Mouse (Mus musculus) testis, postnatal 10 days (tissue): ENCODE measurements around the gene Slc35f6.
A peak's percentile ranks its signal among the peaks of the same experiment; 100 is the strongest.
"Not testable (repeated sequence)": the region's sequence is repeated elsewhere in the genome, so short reads cannot be mapped to it uniquely, and the experiment has no call there.

Experiments
- DNase-seq: peaks from one replicate; pipeline ENCODE4 v3.0.0; 2021; ENCODE audit warnings: low spot score

Slc35f6 gene

DNA sequence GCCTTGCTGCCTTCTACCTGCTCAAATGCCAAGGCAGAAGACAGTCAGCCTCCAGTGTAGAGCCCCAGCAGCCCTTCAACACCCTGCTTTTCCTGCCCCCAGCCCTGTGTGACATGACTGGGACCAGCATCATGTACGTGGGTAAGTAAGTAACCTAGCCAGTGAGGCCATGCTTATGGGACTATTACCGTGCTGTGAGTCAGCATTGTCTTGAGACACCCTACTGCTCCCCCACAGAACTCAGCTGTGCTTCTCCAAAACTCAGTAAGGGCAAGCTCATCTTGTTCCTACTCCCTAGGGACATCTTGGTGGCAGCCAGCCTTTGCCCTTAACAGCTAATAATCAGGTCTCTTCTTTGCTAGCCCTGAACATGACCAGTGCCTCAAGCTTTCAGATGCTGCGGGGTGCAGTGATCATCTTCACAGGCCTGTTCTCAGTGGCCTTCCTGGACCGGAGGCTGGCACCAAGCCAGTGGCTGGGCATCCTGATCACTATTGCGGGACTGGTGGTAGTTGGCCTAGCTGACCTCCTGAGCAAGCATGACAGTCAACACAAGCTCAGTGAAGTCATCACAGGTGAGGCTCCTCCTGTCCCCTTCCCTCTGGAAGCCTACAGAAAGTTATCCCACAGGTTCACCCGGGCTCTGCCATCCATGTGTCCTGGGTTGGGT, 7.9 kb downstream of the Slc35f6 start:
- DNase-seq: no peak

DNA sequence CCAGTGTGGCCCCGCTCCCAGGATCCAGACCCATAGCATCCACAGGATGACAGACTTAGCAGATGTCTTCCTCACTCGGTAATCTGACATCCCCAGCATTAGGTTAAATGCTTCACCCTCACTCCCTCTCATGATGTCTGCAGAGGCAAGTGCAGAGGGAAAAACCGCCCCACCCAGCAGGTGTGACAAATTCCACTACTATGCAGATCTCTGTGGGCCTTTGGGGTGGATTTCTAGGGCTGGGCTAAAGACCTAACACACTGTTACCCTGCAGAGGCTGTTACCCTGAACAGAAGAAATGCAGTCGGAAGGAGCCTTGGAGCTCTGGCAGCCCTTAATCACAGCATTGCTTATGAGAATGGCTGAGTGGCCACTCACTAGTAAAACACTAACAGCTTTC, 11.3 kb downstream of the Slc35f6 start:
- no peak for DNase-seq

DNA sequence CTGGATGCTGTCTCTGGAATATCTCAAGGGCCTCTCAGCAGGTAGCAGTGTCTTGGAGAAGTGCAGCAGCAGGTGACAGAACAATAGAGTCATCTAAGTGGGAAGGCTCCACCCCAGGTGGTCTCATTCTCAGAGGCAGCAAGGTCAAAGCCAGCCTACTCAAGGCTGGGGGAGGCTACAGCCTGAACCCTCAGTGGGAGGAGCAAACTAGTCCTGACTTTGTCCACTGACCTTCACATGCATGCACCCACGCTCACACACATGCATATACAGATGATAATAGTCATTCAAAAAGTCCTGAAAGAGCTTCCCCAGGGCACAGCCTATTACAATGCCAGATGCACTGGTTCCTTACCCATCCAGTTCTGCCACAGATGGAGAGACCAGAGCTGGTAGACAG, 12.5 kb downstream of the Slc35f6 start:
- DNase-seq: no peak

DNA sequence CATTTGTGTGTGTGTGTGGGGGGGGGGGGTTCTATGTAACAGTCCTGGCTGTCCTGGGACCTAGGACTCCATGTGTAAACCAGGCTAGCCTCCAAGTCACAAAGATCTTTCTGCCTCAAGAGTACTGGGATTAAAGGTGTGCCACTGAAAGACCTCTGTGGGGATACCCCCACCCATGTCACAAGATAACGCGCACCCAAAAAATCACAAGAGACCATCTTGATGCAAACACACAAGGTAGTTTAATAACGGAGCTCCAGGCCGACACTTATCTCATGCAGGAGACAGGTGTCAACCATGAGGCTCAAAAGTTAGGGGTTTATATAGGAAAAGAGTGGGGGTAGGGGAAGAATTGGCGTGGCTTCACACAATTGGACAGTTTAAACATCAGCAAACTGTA, 13.1 kb downstream of the Slc35f6 start:
- no peak for DNase-seq

DNA sequence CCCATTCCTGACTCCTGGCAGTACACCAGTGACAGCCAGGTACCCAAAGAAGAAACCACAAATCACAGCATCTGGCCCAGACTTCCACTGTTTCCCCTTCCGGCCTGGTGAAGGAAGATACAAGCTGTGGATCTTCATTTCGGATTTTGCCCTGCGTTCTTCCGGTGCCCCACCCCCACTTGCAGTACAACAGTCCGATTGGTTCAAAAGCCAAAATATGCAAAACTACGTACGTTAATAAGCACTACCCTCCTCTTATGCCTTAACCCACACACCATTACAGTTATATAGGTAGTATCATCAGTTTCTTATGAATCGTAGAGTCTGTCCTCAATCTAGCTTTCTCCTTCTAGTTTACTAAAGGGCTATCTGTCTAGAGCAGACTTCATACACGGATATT, 17.6 kb downstream of the Slc35f6 start:
- no peak for DNase-seq

DNA sequence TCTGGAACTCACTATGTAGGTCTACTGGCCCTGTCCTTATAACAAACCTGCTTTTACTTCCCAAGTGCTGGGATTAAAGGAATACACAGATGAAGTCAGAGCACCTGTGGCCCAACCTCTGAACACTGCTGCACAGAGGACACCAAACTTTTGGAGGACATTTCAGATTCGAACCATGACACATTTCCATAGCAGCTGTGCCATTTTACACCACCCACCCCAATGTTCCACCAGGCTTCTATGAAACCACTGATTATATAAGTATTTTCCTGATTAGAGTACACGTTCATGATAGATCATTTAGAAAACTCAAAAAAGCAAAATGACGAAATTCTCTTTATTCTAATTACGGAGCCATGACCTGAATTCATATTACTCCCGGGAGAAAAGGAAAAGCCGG, 18.2 kb downstream of the Slc35f6 start:
- DNase-seq: no peak

DNA sequence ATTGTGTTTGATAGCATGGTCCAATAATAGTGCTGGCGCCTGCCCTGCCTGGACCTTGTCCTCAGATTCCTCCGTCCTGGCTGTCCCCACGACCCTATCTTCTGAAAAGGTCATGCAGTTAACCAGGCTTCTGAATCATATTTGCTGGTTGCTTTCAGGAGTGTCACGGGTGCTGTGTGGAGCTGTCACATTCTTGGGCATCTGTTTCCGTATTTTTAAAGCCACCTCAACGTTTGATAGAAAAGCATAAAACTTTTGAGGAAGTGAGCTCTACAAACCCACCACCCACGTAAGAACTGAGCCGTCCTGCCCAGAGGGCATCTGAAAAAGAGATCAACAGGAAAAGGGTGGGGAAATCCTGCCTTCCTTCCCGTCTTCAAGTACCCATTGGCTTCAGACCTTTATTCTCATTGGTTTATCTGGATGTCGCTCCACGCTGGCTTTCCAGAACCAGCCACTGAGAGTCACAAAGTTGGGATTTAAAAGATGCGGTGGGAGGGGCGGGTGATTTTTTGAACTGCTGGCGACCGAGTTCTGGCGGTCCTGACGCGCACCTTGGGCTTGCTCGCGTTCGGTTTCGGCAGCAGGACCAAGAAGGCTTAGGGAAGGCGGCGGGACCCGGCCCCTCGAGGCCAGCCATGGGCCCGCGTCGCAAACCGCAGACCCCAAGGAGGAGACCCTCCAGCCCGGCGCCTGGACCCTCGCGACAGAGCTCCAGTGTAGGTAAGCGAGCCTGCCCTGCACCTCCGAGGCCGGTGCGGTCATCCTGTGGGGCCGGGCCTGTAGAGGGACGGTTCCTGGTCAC, 18.9 kb downstream of the Slc35f6 start, which contains the start of gene Cenpa:
Gene Cenpa, plus strand, starts transcription at position 387 of the 805 bp plus-strand sequence.
- peak; percentile 84 for DNase-seq

DNA sequence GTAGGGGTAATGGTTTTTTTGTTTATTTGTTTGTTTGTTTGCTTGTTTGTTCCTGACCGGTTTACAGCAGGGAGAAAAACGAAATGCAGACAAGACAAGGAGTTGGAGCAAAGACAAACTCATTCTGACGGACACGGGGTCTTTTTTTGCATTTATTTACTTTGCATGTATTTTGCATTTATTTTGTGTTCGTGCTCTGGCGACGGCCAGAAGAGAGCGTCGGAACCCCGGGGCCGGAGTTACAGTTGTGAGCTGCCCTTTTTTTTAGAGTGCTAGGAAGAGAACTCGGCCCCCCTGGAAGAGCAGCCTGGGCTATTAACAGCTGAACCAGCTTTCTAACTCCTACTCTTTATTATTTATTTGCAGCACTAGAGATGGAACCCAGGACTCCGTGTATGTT, 19.5 kb downstream of the Slc35f6 start:
- DNase-seq: no peak

DNA sequence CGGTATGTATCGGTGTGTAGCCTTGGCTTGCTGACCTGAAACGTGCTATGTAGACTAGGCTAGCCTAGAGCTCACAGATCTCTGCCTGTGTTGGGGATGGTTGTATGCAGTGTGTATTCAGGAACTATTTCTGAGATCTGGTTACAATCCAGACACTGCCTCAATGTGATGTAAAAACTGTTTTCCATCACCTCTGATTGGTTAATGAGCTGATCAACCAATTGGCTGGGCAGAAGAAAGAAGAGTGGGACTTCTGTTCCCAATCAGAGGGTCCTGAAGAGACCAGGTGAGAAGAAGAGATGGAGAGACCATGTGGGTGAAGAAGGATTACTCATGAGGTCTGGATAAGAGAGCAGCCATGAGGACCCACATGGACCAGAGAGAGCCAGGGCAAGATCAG, 20.0 kb downstream of the Slc35f6 start:
- DNase-seq: no peak

DNA sequence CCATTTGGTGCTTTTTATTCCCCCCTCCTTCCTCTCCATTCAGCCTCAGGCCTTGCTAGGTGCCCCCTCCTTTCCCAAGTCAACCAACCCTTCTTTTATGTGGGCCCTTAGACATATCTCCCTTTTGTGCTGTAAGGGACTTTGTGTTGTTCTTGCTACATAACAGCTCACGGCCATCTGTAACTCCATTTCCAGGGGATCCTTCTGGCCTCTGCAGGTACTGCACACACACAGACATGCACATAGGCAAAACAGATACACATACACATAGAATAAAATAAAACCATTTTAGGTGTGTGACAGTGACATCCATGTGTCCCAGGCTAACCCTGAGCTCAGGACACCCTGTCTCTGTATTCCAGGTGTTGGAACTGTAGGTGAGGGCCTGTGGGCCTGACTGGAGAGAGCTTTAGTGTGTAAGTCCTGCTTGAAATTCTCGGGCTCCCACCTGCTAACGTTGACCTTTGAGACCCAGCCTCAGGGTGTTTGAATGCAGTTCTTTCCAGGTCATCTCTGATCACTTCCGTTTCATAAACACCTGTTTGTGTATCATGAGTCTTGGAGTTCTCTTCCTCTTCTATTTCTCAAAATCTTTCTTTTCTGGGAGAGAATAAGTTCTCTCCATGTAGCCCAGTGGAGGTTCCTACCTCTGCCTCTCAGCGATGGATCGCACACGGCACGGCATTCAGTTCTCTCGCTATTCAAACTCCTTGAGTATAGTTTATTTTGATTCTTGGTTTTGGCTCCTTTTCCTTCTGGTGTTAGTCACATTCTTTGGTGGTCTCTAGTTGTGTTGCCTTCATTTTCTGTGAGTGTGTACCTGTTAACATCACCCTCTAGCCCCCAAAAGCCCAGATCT, 21.1 kb downstream of the Slc35f6 start:
- no peak for DNase-seq

DNA sequence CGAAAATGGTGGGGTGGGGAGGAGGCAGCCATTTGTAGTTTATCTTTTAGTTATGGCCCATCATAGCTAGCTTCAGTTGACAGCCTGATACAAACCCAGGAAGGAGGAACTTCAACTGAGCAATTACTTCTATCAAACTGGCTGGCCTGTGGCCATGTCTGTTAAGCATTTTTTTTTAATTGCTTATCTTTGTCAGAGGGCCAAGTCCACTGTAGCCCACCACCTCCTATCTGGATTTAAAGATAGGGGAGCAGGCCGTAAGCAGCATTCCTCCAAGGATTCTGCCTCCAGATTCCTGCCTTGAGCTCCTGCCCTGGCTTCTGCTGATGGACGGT, 21.7 kb downstream of the Slc35f6 start:
- DNase-seq: no peak

DNA sequence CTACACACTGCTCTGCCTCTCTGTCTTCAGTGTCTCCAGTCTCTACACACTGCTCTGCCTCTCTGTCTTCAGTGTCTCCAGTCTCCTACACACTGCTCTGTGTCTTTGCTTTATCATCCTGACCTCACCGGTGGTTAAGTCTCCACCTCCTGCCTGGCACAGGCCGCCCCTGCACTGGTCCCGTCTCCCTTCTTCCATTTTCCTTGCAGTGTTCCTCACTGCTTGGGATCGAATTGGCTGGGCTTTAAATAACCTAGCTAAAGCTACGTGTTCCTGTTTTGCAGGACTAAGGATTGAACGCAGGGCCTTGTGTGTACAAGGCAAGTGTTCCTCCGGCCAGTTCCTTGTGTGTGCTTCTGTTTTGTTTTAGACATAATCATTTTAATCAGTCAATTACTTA, 22.4 kb downstream of the Slc35f6 start:
- no peak for DNase-seq

DNA sequence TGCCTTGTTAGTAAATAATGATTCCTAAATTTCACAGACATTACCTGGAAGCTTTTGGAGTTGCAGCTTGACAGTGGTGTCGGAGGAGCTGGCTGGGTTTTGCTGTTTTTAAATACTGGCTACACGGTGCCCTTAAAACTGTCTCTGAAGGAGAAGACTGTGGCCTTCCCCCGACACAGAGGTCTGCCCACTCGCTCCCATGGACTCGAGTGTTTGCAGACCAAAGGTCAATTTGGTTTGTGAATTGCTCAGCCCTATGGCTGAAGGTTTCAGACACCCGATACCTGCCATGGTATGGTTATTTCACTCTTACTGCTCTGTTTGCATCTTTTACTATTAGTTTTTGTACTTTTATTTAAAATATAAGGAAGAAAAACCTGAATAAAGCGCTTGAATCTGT, 26.3 kb downstream of the Slc35f6 start:
- no peak for DNase-seq

DNA sequence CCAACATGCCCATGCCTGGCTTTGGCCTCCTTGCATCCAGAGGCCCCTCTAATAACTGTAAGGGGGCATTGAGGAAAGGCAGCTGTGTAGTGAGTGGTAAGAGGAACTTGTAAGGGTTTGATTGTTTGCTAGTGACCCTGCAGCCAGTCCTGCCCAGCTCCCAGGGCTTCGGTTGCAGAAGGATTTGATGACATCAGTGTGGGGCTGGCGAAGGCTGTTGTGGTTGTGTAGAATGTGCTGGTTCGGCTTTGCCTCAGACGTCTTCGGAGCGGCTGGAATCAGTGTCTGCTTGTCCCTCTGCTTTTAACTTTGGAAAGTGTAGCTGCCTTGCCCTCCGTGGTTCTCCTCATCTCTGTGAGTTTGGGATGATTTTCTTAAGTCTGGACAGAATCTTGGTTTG, 29.1 kb downstream of the Slc35f6 start:
- no peak for DNase-seq

DNA sequence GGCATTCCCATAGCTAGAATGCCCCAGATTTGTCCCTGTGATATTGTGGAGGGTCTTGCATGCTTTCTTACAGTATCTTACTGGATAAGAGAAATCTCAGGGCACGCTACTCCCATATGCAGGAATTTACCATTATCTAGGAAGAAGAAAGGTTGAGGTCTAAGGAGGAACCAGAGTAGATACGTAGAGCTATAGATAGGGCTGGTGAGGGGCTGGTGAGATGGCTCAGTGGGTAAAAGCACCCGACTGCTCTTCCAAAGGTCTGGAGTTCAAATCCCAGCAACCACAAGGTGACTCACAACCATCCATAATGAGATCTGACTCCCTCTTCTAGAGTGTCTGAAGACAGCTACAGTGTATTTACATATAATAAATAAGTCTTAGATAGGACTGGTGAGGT, 30.3 kb downstream of the Slc35f6 start:
- DNase-seq: not testable (repeated sequence)

DNA sequence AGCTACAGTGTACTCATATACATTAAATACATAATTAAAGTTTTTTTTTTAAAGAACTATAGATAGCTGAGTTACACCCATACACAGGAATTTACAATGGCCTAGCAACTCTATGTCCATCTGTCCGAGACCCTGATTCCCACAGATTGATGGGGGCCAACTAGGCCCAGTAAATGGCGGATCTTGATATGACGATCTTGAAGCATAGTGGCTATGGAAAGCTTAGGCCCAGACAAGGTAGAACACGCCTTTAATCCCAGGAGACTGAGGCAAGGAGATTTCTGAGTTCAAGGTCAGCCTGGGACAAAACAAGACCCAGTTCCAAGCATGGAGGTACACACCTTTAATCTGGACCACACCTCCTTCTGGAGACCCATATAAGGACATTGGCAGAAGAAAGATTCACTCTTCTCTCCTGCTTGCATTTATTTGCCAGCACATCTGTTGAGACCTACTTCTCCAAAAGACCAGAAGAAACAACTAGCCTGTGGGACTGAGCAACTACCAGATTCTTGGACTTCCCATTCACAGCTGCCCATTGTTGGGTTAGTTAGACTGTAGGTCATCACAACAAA, 31.1 kb downstream of the Slc35f6 start:
- DNase-seq: no peak

DNA sequence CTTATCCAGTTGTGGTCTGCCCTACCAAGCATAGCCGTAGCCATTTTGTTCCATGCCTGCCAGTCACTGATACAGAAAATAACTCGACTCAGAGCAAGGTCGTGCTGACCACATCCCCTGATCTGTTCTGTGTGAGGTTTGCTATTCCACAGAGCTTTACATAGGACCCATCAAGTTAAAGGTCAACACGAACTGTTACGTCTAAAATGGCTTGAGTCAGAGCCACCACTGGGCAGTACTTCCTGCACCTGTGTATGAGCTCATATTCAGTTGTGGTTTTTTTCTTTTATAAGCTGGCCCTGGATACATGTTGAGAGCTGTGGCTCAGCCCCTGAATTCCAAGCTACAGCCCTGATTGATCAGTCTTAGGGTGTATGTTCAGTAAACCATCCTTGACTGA, 31.9 kb downstream of the Slc35f6 start:
- no peak for DNase-seq

DNA sequence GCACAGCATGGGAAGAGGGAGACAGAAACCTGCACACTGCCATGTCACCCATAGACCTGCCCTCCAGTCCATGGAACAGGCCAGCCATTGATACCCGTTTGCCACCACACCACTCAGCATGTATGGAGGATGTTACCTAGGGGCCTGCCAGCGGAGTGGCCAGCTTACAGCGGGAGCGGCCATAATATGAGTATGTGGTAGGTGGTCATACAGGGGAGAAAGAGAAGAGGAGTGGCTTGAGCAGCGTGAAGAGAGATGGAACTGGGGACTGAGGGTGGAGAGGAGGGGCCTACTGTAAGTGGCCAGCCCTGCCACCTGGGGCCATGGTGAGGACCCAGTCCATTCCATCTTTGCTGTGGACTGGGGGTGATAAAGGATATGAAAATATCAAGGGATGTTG, 34.2 kb downstream of the Slc35f6 start:
- DNase-seq: no peak

DNA sequence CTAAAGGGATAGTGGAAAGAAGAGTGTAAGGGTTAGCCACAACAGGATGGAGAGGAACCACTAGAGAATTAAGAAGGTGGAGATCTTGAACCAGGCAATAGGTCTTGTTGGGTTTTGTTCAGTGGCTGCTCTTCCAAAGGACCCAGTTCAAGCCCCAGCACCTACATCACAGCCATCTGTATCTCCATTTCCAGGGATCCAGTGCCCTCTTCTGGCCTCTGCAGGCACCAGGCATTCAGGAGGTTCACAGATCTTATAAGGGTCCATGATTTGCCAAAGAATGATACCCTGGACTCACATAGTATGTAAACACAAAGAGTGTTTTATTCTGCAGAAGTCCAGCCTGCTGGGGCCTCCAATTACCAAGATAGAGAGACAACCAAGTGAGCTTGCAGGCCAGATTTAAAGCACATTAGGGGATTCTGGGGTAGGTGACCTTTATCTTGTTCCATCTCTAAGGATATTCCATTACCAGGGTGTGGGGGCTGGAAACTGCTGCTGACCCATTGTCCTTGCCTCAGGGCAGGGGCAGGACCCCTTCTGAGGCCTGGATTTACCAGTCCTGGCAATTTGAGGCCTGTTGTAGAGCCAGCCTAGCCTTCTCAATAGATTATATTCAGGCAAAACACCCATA, 35.4 kb downstream of the Slc35f6 start:
- DNase-seq: no peak

DNA sequence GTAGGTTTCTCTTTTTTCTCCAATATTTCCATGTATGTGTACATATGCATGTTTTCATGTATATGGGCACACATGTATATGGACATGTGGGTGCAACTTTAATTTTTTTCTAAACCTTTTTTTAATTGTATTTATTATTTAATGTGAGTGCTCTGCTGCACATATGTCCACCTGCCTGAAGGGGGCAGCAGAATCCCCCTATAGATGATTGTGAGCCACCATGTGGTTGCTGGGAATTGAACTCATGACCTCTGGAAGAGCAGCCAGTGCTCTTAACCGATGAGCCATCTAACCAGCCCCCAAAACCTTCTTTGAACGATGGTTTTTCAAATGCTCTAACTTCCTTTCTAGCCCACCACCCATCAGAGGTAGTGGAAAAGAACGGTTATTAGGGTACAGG, 36.3 kb downstream of the Slc35f6 start:
- DNase-seq: no peak

DNA sequence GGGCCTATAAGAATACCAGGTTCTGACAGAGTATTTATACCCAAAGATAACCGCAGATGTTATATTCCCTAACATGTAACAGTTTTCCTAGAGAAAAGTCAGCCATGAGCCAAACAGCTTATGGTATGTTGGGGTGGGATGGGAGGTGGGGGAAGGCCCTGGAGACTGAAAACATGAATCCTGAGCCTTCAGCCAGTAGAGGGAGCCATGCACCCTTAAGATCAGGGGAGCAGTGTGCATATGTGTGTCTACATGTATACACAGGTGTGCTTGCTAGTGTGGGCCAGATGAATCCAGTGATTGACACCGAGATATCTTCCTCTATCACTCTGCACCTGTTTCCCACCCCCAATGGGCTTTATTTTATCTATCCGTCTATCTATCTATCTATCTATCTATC, 39.0 kb downstream of the Slc35f6 start:
- DNase-seq: no peak

DNA sequence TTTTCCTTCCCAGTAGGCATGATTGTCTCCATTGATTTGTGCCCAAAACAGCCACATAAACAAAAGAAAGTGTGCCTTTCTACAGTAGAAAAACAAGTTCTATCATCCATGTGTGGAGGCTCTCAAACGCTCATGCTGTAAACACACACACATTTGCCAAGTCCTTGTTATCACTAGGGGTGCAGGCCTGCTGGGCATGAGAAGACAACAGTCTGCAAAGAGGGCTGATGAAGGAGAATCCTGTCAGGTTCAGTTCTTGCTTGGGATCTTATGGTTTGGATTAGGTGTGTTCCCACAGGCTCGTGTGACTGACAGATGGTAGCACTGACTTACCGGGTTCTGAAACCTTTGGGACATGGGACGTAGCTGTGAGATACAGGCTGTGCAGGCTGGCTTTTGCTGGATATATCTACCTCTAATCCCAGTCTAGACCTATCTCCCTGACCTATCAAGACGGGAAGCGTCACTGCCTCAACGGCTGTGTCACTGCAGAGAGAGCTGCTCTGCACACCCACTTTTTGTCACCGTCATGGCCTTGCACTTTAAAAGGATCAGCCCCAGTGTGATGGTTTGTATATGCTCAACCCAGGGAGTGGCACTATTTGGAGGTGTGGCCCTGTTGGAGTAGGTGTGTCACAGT, 52.7 kb downstream of the Slc35f6 start:
- DNase-seq: no peak
